Mouse (Mus musculus) cerebellum, adult 2 months (tissue): ENCODE measurements around the gene Gm45062.

Experiments used
- CTCF ChIP-seq: fragments of 200-500 bp; IDR thresholded peaks from 2 replicates; pipeline ENCODE4 v1.5.1; 2011; ENCODE audit warnings: low read depth, mild to moderate bottlenecking, control low read depth, low read length, moderate library complexity, borderline replicate concordance; ENCODE audit not compliant: insufficient read depth
- POLR2A ChIP-seq: fragments of 200-500 bp; IDR thresholded peaks from 2 replicates; pipeline ENCODE4 v1.6.1; 2011; ENCODE audit warnings: low read length, control low read depth, borderline replicate concordance; ENCODE audit not compliant: insufficient read depth

DNA sequence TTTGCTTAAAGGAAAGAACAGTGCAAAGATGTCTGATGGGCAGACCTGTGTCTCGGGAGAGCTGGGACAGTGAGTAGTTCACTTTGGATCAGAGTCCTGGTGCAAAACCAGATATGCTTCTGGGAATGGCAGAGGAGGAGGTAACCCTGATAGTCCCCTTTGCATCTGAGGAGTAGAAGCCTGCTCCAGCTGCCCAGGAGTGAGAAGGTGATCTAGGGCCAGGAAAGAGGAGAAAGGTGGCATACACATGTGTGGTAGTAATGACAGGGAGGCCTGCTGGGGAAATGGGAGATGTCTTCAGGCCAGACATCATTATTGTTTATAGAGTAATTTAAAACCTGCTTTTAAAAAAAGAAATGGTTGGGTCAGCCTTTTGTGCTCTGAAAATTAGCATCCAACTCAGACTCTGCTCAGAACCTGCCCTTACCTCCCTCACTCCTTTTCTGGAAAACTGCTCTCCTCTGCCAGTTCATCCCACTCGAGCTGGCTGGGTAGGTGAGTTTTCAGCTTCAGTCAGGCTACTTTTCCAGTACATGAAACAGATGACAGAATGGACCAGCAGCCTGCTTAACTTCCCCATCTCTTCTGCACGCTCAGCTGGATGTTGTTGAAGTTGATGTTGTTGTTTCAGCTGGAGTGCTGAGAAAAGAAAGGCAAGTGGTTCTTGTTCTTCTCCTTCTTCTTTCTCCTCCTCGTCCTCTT lies 160.4 kb downstream of the Gm45062 start:
- TF ChIP-seq POLR2A (no peak), CTCF (no peak)
